Mouse (Mus musculus): ENCODE measurements around the gene Isca1. TPM values are rescaled to one million over a fixed set of nuclear protein-coding genes. Genes with fewer than 3 reads are reported as not detected.
A peak's percentile ranks its signal among the peaks of the same experiment; 100 is the strongest.
"Not testable (repeated sequence)": the region's sequence is repeated elsewhere in the genome, so short reads cannot be mapped to it uniquely, and the experiment has no call there.

The Isca1 gene
- polyA plus RNA-seq, 2 experiments = 138 to 252 TPM

GRCm38 (mm10) chr13:59741697-59742096, 27.9 kb downstream of the Isca1 start:
- no peak overlapping the region for H3K27ac ChIP-seq
- peaks cover 40 to 43% of the 10 kb centered on the region in 2 experiments for H3K4me1 ChIP-seq (replicated peaks; ENCODE audit: control insufficient read depth in 2 of 2, insufficient read depth in 2 of 2, low read length in 1 of 2)
- H3K36me3 ChIP-seq (replicated peaks; ENCODE audit: control insufficient read depth, insufficient read depth, low read depth) = no peaks in the 10 kb centered on the region
- TF ChIP-seq CTCF (IDR thresholded peaks at IDR 0.05; ENCODE audit: low read depth) (peak; percentile 73), EP300 (IDR thresholded peaks at IDR 0.05; ENCODE audit: low read depth) (no peak)
- H3K9me3 ChIP-seq (ENCODE audit: control insufficient read depth, low read length) = no peaks in the 10 kb centered on the region
- ATAC-seq (ENCODE audit: insufficient read depth) (no peak), DNase-seq (ENCODE audit: low read depth in 3 of 3, low spot score in 3 of 3) (no peak)
- no peak overlapping the region for H3K4me3 ChIP-seq (ENCODE audit: insufficient read depth in 1 of 2, low read depth in 2 of 2, low read length in 2 of 2)
- no peaks in the 10 kb centered on the region for H3K27me3 ChIP-seq (ENCODE audit: control insufficient read depth, insufficient read depth, low read length)
- WGBS (ENCODE audit: insufficient replicate concordance) = 44% methylated on average over 10 of the region's 10 CpGs
- H3K4me2 ChIP-seq (ENCODE audit: low read depth) = no peak overlapping the region
- H3K9ac ChIP-seq (replicated peaks) = no peak overlapping the region; the same call in 1 of the 2 replicates

- H3K27ac ChIP-seq = no peak overlapping the region
- WGBS (ENCODE audit: insufficient replicate concordance) = 89% methylated on average over 11 of the region's 11 CpGs
- no peak overlapping the region for H3K4me3 ChIP-seq (ENCODE audit: insufficient read depth in 1 of 2, low read depth in 2 of 2, low read length in 2 of 2)
- H3K9me3 ChIP-seq (ENCODE audit: control insufficient read depth, low read length) = no peaks in the 10 kb centered on the region
- H3K36me3 ChIP-seq (replicated peaks; ENCODE audit: control insufficient read depth, insufficient read depth, low read depth) = no peaks in the 10 kb centered on the region
- DNase-seq (ENCODE audit: low read depth in 3 of 3, low spot score in 3 of 3) = no peak
- no peak for TF ChIP-seq EP300 (IDR thresholded peaks at IDR 0.05; ENCODE audit: low read depth)
- no peak for TF ChIP-seq CTCF (IDR thresholded peaks at IDR 0.05; ENCODE audit: low read depth)
- ATAC-seq (ENCODE audit: insufficient read depth) = no peak
- no peak overlapping the region for H3K4me2 ChIP-seq (ENCODE audit: low read depth)
- peaks cover 43 to 45% of the 10 kb centered on the region in 2 experiments for H3K4me1 ChIP-seq (replicated peaks; ENCODE audit: control insufficient read depth in 2 of 2, insufficient read depth in 2 of 2, low read length in 1 of 2)
- H3K9ac ChIP-seq (replicated peaks) = no peak overlapping the region
- H3K27me3 ChIP-seq (ENCODE audit: control insufficient read depth, insufficient read depth, low read length) = no peaks in the 10 kb centered on the region
Measured at GRCm38 (mm10) chr13:59741096-59741495, 28.5 kb downstream of the Isca1 start.

GRCm38 (mm10) chr13:59739397-59739796, 30.2 kb downstream of the Isca1 start:
- Histone ChIP-seq H3K27me3 (ENCODE audit: control insufficient read depth, insufficient read depth, low read length) (no peaks in the 10 kb centered on the region), H3K4me1 (replicated peaks; ENCODE audit: control insufficient read depth in 2 of 2, insufficient read depth in 2 of 2, low read length in 1 of 2) (peaks cover 58 to 59% of the 10 kb centered on the region in 2 experiments), H3K36me3 (replicated peaks; ENCODE audit: control insufficient read depth, insufficient read depth, low read depth) (no peaks in the 10 kb centered on the region), H3K27ac (peak overlapping the region; percentile 89), H3K4me2 (ENCODE audit: low read depth) (peak overlapping the region; percentile 55), H3K9ac (replicated peaks) (peak overlapping the region; percentile 56), H3K9me3 (ENCODE audit: control insufficient read depth, low read length) (no peaks in the 10 kb centered on the region), H3K4me3 (ENCODE audit: insufficient read depth in 1 of 2, low read depth in 2 of 2, low read length in 2 of 2) (peak overlapping the region in 1 of 2 experiments; percentile 4; a peak in 1 of 4 replicates)
- 23% methylated on average over 4 of the region's 4 CpGs for WGBS (ENCODE audit: insufficient replicate concordance)
- DNase-seq (ENCODE audit: low read depth in 3 of 3, low spot score in 3 of 3) = peak; percentile 80 to 85 (median 82)
- TF ChIP-seq CTCF (IDR thresholded peaks at IDR 0.05; ENCODE audit: low read depth) (peak; percentile 39; the same call in 1 of the 2 replicates), EP300 (IDR thresholded peaks at IDR 0.05; ENCODE audit: low read depth) (peak; percentile 98)
- ATAC-seq (ENCODE audit: insufficient read depth) = peak; percentile 74

GRCm38 (mm10) chr13:59738455-59738854, 31.2 kb downstream of the Isca1 start:
- TF ChIP-seq CTCF (IDR thresholded peaks at IDR 0.05; ENCODE audit: low read depth) (no peak), EP300 (IDR thresholded peaks at IDR 0.05; ENCODE audit: low read depth) (peak; percentile 87)
- Histone ChIP-seq H3K27me3 (ENCODE audit: control insufficient read depth, insufficient read depth, low read length) (no peaks in the 10 kb centered on the region), H3K36me3 (replicated peaks; ENCODE audit: control insufficient read depth, insufficient read depth, low read depth) (no peaks in the 10 kb centered on the region), H3K4me3 (ENCODE audit: insufficient read depth in 1 of 2, low read depth in 2 of 2, low read length in 2 of 2) (peak overlapping the region; percentile 17 to 29; a peak in 2 of 4 replicates), H3K9me3 (ENCODE audit: control insufficient read depth, low read length) (no peaks in the 10 kb centered on the region), H3K27ac (peak overlapping the region; percentile 89), H3K9ac (replicated peaks) (peak overlapping the region; percentile 56), H3K4me1 (replicated peaks; ENCODE audit: control insufficient read depth in 2 of 2, insufficient read depth in 2 of 2, low read length in 1 of 2) (peaks cover 63 to 67% of the 10 kb centered on the region in 2 experiments), H3K4me2 (ENCODE audit: low read depth) (peak overlapping the region; percentile 55)
- peak; percentile 86 for ATAC-seq (ENCODE audit: insufficient read depth)
- 20% methylated on average over 2 of the region's 2 CpGs for WGBS (ENCODE audit: insufficient replicate concordance)
- DNase-seq (ENCODE audit: low read depth in 3 of 3, low spot score in 3 of 3) = peak; percentile 82 to 85 (median 84)

- ATAC-seq (ENCODE audit: insufficient read depth) = no peak
- peak overlapping the region; percentile 45; the same call in 1 of the 2 replicates for H3K4me2 ChIP-seq (ENCODE audit: low read depth)
Measured at GRCm38 (mm10) chr13:59735190-59735589, 34.4 kb downstream of the Isca1 start.

GRCm38 (mm10) chr13:59734347-59734746, 35.3 kb downstream of the Isca1 start:
- 9% methylated on average over 6 of the region's 6 CpGs for WGBS (ENCODE audit: insufficient replicate concordance)

More at GRCm38 (mm10) chr13:59735190-59735589, 34.4 kb downstream of the Isca1 start:
- DNase-seq (ENCODE audit: low read depth in 3 of 3, low spot score in 3 of 3) = peak; percentile 51 to 52 (median 51)
- WGBS (ENCODE audit: insufficient replicate concordance) = 33% methylated on average over 3 of the region's 3 CpGs
- Histone ChIP-seq H3K4me3 (ENCODE audit: insufficient read depth in 1 of 2, low read depth in 2 of 2, low read length in 2 of 2) (no peak overlapping the region), H3K9ac (replicated peaks) (no peak overlapping the region), H3K4me1 (replicated peaks; ENCODE audit: control insufficient read depth in 2 of 2, insufficient read depth in 2 of 2, low read length in 1 of 2) (peaks cover 64 to 67% of the 10 kb centered on the region in 2 experiments), H3K27me3 (ENCODE audit: control insufficient read depth, insufficient read depth, low read length) (no peaks in the 10 kb centered on the region), H3K36me3 (replicated peaks; ENCODE audit: control insufficient read depth, insufficient read depth, low read depth) (no peaks in the 10 kb centered on the region), H3K9me3 (ENCODE audit: control insufficient read depth, low read length) (no peaks in the 10 kb centered on the region), H3K27ac (peak overlapping the region; percentile 78)
- TF ChIP-seq CTCF (IDR thresholded peaks at IDR 0.05; ENCODE audit: low read depth) = peak; percentile 66
- no peak for TF ChIP-seq EP300 (IDR thresholded peaks at IDR 0.05; ENCODE audit: low read depth)

More at GRCm38 (mm10) chr13:59734347-59734746, 35.3 kb downstream of the Isca1 start:
- H3K27ac ChIP-seq = peak overlapping the region; percentile 78
- H3K9ac ChIP-seq (replicated peaks) = peak overlapping the region; percentile 40; the same call in 1 of the 2 replicates
- H3K9me3 ChIP-seq (ENCODE audit: control insufficient read depth, low read length); H3K36me3 ChIP-seq (replicated peaks; ENCODE audit: control insufficient read depth, insufficient read depth, low read depth); H3K27me3 ChIP-seq (ENCODE audit: control insufficient read depth, insufficient read depth, low read length): not testable (repeated sequence)
- ATAC-seq (ENCODE audit: insufficient read depth) (peak; percentile 3; the same call in 1 of the 2 replicates), DNase-seq (ENCODE audit: low read depth in 3 of 3, low spot score in 3 of 3) (peak in 1 of 3 experiments; percentile 54)
- peak overlapping the region in 1 of 2 experiments; percentile 12; a peak in 1 of 4 replicates for H3K4me3 ChIP-seq (ENCODE audit: insufficient read depth in 1 of 2, low read depth in 2 of 2, low read length in 2 of 2)
- peaks cover 56 to 59% of the 10 kb centered on the region in 2 experiments for H3K4me1 ChIP-seq (replicated peaks; ENCODE audit: control insufficient read depth in 2 of 2, insufficient read depth in 2 of 2, low read length in 1 of 2)
- peak overlapping the region; percentile 45 for H3K4me2 ChIP-seq (ENCODE audit: low read depth)

All from liver, embryonic 14.5 days (tissue).